Mouse (Mus musculus): ENCODE measurements around the gene Wdr37. TPM values are rescaled to one million over a fixed set of nuclear protein-coding genes. Genes with fewer than 3 reads are reported as not detected.
A peak's percentile ranks its signal among the peaks of the same experiment; 100 is the strongest.
"Not testable (repeated sequence)": the region's sequence is repeated elsewhere in the genome, so short reads cannot be mapped to it uniquely, and the experiment has no call there.

Gene Wdr37
- 15.0 and 15.5 TPM in 2 replicates for polyA plus RNA-seq (2015; fragmentation: Nextera tagmentation; extraction: Ambion mirVana)

DNA sequence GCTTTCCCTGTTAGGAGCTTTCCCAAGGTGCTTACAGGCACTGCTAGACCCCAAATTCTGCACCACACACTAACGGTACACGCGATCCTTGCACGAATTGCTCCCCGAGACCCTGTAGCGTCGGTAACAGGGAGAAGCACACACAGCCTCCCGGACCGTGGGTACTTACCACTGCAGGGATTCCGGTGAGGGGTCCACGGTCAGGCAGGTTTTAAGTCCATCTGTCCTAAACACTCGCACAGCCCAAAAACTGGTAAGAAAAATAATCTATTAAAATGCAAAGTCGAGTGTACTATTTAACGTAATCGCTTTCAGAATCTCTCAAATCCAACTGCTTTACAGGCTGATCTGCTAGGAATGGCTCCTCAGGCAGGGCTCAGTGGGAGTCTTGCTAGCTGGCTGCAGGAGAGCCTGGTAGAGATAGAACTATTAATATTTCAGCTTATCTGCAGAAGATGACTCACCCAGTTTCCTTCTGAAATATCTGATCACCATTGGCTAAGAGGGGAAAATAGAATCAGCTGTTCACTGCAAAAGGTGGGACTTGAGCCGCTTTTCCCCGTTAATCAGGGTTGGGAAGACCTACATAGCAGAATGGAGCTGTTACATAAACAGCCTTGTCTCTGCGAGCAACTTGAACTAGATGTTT, at the start of gene Wdr37:
TSS of gene Wdr37 (minus strand) at position 596 of the 649 bp plus-strand sequence.
- Histone ChIP-seq H3K36me3 (ENCODE audit: insufficient read depth, low read length) (no peaks in the 10 kb centered on the region), H3K9me3 (replicated peaks; ENCODE audit: low read length) (no peaks in the 10 kb centered on the region), H3K4me1 (replicated peaks; ENCODE audit: insufficient read depth, low read length) (peaks cover 6% of the 10 kb centered on the region), H3K27ac (peak within 1 kb of the TSS; percentile 98), H3K27me3 (ENCODE audit: insufficient read depth, low read length) (no peaks in the 10 kb centered on the region), H3K9ac (ENCODE audit: low read depth, low read length) (peak within 1 kb of the TSS; percentile 80), H3K4me3 (replicated peaks; ENCODE audit: low read depth, low read length) (peak within 1 kb of the TSS; percentile 85), H3K4me2 (ENCODE audit: low read length) (peak within 1 kb of the TSS; percentile 87)
- peak; percentile 56 for DNase-seq (ENCODE audit: low spot score)
- 1% methylated on average over 18 of the region's 18 CpGs for WGBS
- TF ChIP-seq CTCF (IDR thresholded peaks at IDR 0.05; ENCODE audit: low read depth), result no peak
- ATAC-seq (replicated peaks; ENCODE audit: low FRiP score, low read depth), result 0 out of 2 replicates have a peak, but pooled peaks have one; percentile 16

DNA sequence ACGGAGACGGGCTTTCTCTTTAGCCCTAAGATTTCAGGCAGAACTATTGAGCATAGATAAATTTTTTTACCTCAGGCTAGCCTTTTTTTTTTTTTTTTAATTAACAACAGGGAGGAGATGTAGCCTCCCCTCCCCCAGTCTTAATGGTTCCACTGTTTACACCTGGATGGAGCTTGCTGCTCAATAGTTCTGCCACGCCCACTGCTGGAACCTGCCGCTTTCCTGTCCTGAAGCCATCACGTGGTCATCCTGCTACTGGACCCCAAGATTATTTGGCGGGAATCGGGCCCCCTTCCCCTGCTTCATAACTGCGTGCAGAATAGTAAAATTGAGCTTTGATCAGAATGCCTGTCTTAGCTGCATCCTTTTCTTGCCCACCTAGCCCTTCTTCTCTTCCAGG, 42.2 kb upstream of the Wdr37 start:
- H3K27me3 ChIP-seq (ENCODE audit: insufficient read depth, low read length); H3K9me3 ChIP-seq (replicated peaks; ENCODE audit: low read length); H3K4me2 ChIP-seq (ENCODE audit: low read length); H3K4me3 ChIP-seq (replicated peaks; ENCODE audit: low read depth, low read length); DNase-seq (ENCODE audit: low spot score); H3K36me3 ChIP-seq (ENCODE audit: insufficient read depth, low read length); H3K27ac ChIP-seq; ATAC-seq (replicated peaks; ENCODE audit: low FRiP score, low read depth); H3K9ac ChIP-seq (ENCODE audit: low read depth, low read length); H3K4me1 ChIP-seq (replicated peaks; ENCODE audit: insufficient read depth, low read length): not testable (repeated sequence)
- 89% methylated on average over 8 of the region's 8 CpGs for WGBS

DNA sequence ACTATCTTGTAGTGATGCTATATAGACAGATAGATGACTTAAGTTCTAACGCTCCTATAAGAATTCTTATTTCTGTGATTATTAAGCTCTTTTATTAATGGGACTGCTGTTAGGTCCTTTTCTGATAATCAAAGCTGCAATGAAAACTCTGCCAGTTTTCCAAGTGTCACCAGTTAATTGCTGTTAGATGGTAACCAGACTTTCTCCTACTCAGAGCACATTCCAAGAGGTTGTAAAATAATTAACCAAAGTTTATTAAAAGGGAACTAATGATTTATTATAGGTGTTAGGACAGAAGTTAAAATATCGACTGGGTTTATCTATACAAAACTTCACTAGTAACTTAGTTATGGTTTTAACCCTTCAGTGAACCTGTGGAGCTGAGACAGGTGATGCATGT, 34.3 kb upstream of the Wdr37 start:
- H3K9me3 ChIP-seq (replicated peaks; ENCODE audit: low read length); H3K4me1 ChIP-seq (replicated peaks; ENCODE audit: insufficient read depth, low read length); H3K27me3 ChIP-seq (ENCODE audit: insufficient read depth, low read length); H3K4me3 ChIP-seq (replicated peaks; ENCODE audit: low read depth, low read length); ATAC-seq (replicated peaks; ENCODE audit: low FRiP score, low read depth); H3K36me3 ChIP-seq (ENCODE audit: insufficient read depth, low read length); DNase-seq (ENCODE audit: low spot score); H3K27ac ChIP-seq; H3K4me2 ChIP-seq (ENCODE audit: low read length); H3K9ac ChIP-seq (ENCODE audit: low read depth, low read length): not testable (repeated sequence)
- WGBS, result 79% methylated on average over 2 of the region's 2 CpGs

DNA sequence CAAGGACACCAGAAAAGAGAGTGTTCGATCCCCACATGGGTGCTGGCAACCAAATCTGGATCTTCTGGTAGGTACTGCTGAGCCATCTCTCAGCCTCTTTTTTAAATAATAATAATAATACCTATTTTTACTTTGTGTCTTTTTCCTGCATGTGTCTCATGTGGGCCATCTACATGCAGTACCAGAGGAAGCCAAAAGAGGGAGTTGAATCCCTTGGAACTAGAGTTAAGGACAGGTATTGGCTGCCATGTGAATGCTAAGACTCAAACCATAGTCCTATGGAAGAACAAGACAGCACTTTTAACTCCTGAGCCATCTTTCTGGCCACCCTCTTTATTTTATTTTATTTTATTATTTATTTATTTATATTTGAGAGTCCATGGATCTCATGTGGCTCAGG, 16.9 kb upstream of the Wdr37 start:
- Histone ChIP-seq H3K36me3 (ENCODE audit: insufficient read depth, low read length) (no peaks in the 10 kb centered on the region), H3K4me2 (ENCODE audit: low read length) (no peak overlapping the region), H3K27ac (no peak overlapping the region), H3K4me1 (replicated peaks; ENCODE audit: insufficient read depth, low read length) (0 out of 2 replicates have a peak, but pooled peaks cover 4% of the 10 kb centered on the region), H3K4me3 (replicated peaks; ENCODE audit: low read depth, low read length) (no peak overlapping the region), H3K9ac (ENCODE audit: low read depth, low read length) (no peak overlapping the region), H3K27me3 (ENCODE audit: insufficient read depth, low read length) (no peaks in the 10 kb centered on the region), H3K9me3 (replicated peaks; ENCODE audit: low read length) (no peaks in the 10 kb centered on the region)
- ATAC-seq (replicated peaks; ENCODE audit: low FRiP score, low read depth), result no peak
- TF ChIP-seq CTCF (IDR thresholded peaks at IDR 0.05; ENCODE audit: low read depth), result peak; percentile 55
- peak; percentile 28 for DNase-seq (ENCODE audit: low spot score)
- 93% methylated on average over 1 of the region's 1 CpGs for WGBS

DNA sequence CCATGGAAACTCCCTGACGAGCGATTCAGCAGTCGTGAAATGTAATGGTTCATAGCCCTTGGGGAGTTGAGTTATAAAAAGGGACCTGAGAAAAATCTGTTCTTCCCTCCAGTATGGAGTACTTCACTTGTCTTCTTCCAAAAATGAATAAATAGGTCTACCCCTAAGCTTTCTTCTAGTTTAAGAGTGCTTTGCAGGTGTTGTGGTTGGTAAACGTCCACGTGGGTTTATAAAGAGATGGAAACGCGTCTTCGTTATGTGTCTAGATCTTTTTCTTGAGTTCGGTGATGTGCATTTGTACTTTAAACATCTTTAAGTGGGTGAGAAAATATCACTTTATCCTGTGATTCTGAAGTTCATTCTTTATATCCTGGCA, 14.5 kb upstream of the Wdr37 start:
- 5% methylated on average over 9 of the region's 9 CpGs for WGBS
- ATAC-seq (replicated peaks; ENCODE audit: low FRiP score, low read depth), result no peak

DNA sequence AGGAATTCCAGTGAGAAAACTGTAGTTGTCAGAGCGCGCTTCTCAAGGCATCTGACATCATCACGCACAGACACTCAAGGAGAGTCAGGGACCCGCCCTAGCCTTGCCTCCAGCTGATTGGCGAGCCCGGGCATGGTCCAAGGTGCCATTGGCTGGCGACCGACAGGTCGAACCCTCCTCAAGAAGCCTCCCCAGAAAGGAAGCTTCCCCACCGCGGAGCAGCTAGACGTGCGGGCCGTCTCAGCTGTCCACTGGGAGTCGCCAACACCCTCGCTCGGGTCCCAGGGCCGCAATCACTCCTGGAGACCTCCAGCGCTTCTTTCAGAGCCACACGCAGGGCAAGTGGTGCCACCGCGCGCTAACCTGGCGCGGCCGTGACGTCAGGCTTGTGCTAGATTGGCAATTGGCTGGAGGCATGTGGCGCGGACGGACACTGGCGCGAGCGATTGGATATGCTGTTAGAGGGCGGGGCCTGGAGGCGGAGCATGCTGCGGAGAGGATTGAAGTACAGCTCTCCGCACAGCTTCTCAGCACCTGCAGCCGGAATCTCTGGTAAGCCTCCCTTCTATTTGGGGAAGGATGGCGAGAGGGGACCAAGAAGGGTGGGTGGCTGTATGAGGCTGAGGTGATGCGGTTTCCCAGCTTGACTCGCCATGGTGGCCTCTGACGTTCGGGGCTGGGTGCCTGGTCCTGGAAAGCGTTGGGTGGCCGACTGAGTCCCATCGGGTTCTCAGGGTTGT, 13.9 kb upstream of the Wdr37 start, which contains the start of gene Idi1:
TSS of gene Idi1 (plus strand) at position 57 of the 740 bp plus-strand sequence.
- ATAC-seq (replicated peaks; ENCODE audit: low FRiP score, low read depth) (peak; percentile 100), DNase-seq (ENCODE audit: low spot score) (peak; percentile 98)
- peak within 1 kb of the TSS; percentile 70 for H3K4me3 ChIP-seq (replicated peaks; ENCODE audit: low read depth, low read length)
- TF ChIP-seq CTCF (IDR thresholded peaks at IDR 0.05; ENCODE audit: low read depth), result peak; percentile 15; the same call in 1 of the 2 replicates
- 0 out of 2 replicates have a peak, but pooled peaks cover 4% of the 10 kb centered on the region for H3K4me1 ChIP-seq (replicated peaks; ENCODE audit: insufficient read depth, low read length)
- peak within 1 kb of the TSS; percentile 83 for H3K4me2 ChIP-seq (ENCODE audit: low read length)
- peak within 1 kb of the TSS; percentile 90 for H3K27ac ChIP-seq
- peak within 1 kb of the TSS; percentile 61 for H3K9ac ChIP-seq (ENCODE audit: low read depth, low read length)
- H3K36me3 ChIP-seq (ENCODE audit: insufficient read depth, low read length), result no peaks in the 10 kb centered on the region
- WGBS, result under 1% methylated on average over 46 of the region's 46 CpGs
- H3K27me3 ChIP-seq (ENCODE audit: insufficient read depth, low read length), result no peaks in the 10 kb centered on the region
- H3K9me3 ChIP-seq (replicated peaks; ENCODE audit: low read length), result no peaks in the 10 kb centered on the region

More for the DNA sequence above, 14.5 kb upstream of the Wdr37 start:
- Histone ChIP-seq H3K4me1 (replicated peaks; ENCODE audit: insufficient read depth, low read length) (0 out of 2 replicates have a peak, but pooled peaks cover 4% of the 10 kb centered on the region), H3K27ac (0 out of 2 replicates have a peak overlapping the region, but pooled peaks have one; percentile 90), H3K36me3 (ENCODE audit: insufficient read depth, low read length) (no peaks in the 10 kb centered on the region), H3K4me2 (ENCODE audit: low read length) (peak overlapping the region; percentile 83), H3K9ac (ENCODE audit: low read depth, low read length) (peak overlapping the region; percentile 61), H3K27me3 (ENCODE audit: insufficient read depth, low read length) (no peaks in the 10 kb centered on the region), H3K9me3 (replicated peaks; ENCODE audit: low read length) (no peaks in the 10 kb centered on the region), H3K4me3 (replicated peaks; ENCODE audit: low read depth, low read length) (peak overlapping the region; percentile 70)
- TF ChIP-seq CTCF (IDR thresholded peaks at IDR 0.05; ENCODE audit: low read depth), result no peak
- DNase-seq (ENCODE audit: low spot score), result no peak

DNA sequence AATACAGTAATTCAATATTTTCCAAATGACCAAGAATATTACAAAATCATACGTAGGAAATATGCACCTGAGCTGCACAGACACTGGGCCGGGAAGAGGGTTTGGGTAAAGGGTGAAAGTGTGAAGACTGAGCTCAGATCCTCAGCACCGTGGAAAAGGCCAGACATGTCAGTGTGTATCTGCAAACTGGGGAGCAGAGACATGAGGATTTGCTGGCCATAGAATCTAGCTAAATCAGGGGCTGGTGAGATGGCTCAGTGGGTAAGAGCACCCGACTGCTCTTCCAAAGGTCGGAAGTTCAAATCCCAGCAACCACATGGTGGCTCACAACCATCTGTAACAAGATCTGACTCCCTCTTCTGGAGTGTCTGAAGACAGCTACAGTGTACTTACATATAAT, 12.2 kb upstream of the Wdr37 start:
- not testable (repeated sequence) for H3K9me3 ChIP-seq (replicated peaks; ENCODE audit: low read length); H3K27ac ChIP-seq; H3K9ac ChIP-seq (ENCODE audit: low read depth, low read length); H3K4me3 ChIP-seq (replicated peaks; ENCODE audit: low read depth, low read length); H3K4me1 ChIP-seq (replicated peaks; ENCODE audit: insufficient read depth, low read length); ATAC-seq (replicated peaks; ENCODE audit: low FRiP score, low read depth); DNase-seq (ENCODE audit: low spot score); H3K4me2 ChIP-seq (ENCODE audit: low read length); H3K27me3 ChIP-seq (ENCODE audit: insufficient read depth, low read length); H3K36me3 ChIP-seq (ENCODE audit: insufficient read depth, low read length)
- WGBS, result 84% methylated on average over 5 of the region's 5 CpGs

Data from kidney, postnatal 0 days (tissue).